Mouse (Mus musculus) 3T3-L1 (cell line): ENCODE measurements around the gene Togaram2.
A peak's percentile ranks its signal among the peaks of the same experiment; 100 is the strongest.

ENCODE experiments used
- DNase-seq: peaks from one replicate; pipeline ENCODE4 v3.0.0-alpha.2; 2015; ENCODE audit warnings: low read depth, low spot score

The Togaram2 gene

DNA sequence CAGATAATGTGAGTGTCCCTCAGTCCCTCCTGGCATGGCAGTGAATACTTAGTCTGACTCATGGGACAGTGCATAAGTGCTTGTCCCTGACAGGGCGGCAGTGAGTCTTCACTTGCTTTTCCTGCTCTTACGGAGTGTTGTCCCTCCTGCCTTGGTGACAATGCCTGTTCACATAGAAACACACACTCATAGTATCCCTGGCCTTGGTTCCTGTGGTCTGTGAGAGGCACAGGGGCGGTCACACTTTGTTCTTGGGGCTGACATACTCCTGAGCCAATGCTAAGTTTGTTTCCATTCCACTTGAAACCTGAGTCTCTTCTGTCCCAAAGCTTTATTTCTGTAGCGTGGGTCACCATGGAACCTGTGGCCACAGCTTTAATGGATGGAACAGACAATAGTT, 9.3 kb downstream of the Togaram2 start:
- DNase-seq, result no peak

DNA sequence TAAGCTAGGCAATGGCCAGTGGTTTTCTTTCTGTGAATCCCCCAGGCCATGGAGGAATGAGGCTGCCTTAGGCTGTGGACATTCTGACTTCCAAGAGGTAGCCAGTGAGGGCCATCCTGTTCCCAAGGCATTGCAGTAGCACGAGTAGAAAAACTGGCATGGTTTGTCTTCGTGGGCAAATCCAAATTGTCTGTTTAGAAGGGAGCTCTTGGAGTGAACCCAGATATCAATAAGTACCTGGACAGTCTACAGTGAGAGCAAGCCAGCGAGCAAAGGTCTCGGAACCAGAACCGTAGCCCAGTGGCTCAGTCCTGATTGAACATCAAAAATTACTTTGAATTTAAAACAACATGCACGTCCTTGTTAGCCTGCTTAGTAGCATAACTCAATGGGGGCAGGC, 10.2 kb downstream of the Togaram2 start:
- DNase-seq, result no peak

DNA sequence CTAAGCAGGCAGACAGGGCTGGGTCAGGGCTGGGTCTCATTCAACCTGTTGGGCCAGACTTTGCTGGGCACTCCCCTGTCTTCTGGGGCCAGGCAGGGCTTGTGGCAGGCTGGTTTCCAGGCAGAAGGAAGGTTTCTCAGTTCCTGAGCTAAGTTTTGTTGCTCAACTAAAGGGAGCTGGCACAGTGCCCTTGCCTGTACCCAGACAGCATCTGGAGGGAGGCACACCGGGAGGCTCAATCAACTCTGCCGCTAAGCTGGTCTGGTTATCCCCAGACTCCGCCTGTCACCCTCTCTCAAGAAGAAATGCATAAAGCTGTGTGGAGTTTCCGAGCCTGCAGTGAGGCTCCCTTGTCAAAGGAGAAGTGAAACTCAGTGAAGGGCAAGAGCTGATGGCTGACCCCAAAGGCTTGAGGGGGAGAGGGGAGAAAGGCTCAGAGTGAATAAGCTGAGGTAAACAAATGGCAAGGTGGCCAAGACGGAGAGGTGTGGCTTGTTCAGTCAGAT, 11.1 kb downstream of the Togaram2 start:
- peak; percentile 25 for DNase-seq

DNA sequence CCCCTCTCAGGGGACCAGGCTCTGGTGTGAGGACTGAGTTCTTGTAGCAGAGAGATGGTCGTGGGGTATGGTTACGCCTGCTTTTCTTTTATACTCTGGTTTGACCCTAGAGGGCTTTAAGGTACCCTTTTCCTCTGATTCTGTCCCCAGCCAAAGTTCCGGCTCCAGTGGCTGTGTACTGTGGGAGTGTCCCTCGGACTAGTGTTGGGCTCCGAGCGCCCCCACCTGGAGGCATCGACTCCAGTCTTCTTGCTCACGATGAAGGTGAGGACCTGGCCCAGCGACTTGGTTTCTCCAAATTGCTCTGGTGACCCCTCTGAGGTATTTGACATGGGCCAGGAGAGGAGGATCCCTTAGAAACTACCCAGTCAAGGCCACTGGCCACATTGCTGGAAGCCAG, 14.4 kb downstream of the Togaram2 start:
- DNase-seq, result no peak

DNA sequence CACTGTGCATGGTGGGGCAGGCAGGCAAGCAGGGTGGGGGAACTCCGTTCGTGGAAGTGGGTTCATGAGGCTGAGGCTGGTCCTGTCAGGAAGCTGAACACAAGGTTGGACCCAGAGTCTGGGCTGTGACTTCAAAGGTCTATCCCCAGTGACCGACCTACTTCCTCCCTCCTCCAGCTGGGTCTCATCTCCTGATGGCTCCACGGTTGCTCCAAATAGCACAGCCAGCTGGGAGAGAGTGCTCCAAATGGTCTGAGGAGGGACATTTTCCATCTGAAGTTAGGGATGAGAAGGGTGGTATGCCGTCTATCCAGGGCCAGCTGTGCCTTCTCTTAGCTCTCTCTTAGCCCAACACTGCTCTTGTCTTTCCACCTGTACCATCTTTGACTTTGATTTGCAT, 16.8 kb downstream of the Togaram2 start:
- DNase-seq, result no peak

DNA sequence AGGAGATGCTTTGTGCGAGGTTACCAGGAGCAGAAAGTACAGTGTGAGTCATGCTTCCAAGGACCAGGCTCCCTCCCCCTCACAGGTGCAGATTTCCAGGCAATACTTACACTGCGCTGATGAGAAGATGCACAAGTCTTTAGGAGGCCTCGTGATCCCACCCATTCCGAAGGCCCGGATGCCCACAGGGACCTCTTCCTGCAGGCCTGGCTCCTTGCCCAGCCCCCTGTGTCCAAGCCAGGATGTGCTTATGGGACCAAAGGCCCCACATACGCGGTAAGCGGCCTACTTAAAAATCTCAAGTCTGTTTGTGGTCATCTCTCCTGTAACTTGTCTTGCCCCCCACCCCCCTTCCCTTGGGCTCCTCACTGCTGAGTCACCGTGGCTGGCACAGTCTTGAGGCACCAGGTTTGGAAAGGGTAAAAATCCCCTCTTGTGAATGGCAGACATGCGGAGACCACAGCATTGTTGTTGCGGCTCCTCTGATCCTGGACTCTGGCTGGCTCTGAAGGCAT, 18.4 kb downstream of the Togaram2 start:
- peak; percentile 81 for DNase-seq

DNA sequence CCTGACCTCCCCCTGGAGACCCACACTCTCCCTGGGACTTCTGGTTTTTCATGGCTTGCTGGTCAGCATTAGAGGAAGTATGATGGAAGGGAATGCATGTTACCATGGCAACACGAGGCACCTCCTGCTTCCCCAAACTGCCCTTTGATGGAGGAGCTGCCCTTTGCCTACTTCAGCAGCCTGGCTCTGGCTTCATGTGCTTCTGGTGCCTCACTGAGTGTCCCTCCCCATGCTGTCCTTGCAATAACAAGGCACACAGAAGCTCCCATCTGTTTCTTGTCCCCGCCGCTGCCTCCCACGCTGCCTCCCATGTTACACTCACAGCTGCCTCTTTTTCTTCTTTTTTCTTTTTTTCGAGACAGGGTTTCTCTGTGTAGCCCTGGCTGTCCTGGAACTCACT, 20.3 kb downstream of the Togaram2 start:
- no peak for DNase-seq

DNA sequence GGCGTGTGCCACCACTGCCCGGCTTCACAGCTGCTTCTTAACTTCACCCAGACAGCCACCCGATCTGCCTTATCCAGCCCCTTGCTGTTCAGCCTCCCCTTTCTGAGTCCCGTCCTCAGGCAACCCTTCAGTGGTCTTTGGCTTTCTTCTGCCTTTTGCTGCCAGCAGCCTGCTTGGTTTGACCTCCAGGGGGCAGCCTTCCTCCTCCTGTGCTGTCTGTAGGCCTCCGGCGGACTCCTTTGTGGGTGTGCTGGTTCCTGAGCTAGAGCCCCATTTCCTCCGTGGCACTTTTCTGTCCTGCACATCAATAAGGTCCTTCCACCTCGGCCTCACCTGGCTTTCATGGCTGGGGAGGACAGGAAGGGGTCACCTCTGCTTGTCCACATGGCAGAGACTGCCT, 20.7 kb downstream of the Togaram2 start:
- DNase-seq, result peak; percentile 21

DNA sequence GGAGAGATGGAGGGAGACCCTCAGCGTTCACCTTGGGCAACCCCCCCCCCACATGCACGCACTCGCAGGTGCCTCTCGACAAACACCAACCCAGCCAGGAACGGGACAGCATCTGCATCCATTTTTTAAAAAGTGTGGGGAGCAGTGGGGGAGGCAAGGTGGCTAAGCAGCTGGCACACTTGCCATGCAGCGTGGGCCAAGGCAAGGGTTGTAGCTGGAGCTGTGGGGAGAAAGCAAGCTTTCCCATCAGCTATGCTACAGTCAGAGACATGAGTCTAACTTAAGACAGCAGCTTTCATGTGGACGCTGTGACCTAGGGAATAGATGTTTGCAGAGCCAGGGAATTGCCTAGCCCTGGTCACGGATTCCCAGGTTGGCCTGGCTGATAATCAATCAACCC, 22.1 kb downstream of the Togaram2 start:
- DNase-seq, result no peak

DNA sequence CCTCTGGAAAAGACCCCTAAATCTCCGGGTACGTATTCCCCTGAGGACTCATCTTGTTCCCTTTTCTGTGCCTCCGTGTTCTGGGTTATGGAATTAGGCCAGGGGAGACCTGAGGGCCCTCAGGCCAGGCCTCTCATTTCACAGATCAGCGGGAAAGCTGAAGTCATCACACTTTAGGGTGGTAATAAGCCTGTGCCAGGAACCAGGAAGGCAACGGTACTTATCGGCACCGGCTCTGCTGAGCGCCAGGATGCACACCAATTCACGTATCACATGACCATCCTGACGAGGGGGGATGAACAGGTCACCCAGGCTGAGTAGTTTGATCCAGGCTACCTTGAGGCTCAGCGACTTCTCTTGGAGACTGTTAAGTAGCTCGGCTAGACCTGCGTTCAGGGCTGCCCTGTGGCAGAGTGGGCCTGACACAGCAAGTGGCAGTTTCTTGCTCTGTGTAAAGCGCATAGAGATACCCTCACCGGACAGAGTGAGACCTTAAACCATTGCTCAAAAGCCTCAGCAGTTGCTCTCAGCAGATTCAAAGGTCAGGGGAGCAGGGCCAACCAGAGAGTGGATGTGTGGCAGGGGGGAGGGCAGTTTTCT, 22.8 kb downstream of the Togaram2 start:
- DNase-seq, result no peak

DNA sequence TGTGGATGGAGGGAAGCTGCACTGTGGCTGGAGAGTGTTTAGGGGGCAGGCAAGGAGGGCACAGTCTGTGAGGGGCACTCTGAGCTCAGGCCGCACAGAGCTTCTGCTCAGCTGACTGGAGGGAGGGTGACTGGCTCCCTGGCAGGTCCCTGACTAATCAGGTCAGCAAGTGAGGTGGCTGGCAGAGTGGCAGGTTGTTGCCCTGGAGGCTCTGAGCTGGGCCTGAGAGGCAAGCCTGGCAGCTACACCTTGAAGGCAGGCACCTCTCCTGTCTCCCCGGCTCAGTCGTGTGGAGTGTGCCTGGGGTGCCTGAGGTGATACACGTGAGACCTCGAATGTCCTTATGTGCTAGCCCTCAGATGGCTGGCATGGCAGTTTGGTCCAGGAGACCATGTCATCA, 23.3 kb downstream of the Togaram2 start:
- no peak for DNase-seq

DNA sequence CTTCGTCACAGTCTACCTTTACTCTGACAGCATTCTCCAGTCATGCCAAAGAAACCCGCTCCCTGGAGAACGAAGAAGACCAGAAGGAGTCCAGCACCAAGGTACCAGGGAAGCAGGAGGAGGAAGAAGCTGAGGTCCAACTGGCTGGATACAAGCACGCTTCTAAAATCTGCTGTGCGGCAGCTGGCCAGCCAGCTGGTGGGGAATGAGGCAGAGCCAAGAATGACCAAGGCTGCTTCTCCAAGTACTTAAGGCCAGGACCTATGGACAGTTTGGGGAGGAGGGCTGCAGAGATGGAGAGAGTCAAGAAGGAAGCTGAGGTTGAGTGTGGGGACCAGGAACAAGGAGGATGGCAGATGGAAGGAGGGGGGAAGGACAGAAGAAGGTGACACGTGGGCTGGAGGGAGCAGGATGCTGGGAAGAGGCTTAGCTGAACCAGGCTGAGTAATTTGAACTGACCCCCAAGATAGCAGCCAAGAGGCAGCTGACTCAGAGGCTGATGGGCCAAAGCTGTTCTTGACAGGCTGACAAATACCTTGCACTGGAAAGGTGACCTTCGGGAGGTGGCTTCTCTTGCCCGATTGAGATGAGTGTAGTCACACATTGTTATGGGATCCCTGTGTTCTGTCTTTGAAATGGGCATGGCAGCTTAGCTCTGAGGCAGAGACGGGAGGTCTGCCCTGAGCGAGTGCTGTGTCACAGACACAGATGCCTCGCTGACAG, 25.0 kb downstream of the Togaram2 start:
- DNase-seq, result peak; percentile 47

DNA sequence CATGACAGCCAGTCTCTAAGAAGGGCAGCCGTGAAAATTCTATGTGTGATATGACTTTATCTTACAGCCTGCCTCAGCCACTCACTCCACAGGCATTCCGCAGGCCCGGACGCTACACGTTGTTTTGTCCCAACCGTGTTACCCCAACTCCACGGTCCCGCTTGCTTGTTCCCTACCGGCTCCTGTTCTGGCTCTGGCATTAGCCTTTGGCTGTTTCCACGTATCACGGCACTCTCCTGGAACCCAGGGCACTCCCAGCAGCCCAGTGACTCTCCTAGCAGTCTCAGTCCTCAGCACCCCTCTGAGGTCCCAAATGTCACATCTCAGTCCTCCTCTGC, 25.5 kb downstream of the Togaram2 start:
- DNase-seq, result no peak

DNA sequence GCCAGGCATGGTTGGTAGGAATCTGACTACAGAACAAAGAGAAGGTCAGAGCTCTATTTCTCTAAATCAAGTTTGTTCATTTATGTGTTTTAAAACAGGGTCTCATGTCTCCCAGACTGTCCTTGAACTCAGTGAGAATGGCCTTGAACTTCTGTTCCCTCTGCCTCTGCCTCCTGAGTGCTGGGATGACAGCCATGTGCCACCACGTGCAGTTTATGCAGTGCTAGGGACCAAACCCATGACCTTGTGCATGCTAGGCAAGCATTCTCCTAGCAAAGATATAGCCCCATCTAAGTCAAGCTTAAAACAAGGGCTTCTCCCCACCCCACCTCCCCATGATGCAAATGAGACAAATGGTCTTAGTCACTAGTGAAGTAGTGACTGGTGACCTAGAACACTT, 32.1 kb downstream of the Togaram2 start:
- no peak for DNase-seq

DNA sequence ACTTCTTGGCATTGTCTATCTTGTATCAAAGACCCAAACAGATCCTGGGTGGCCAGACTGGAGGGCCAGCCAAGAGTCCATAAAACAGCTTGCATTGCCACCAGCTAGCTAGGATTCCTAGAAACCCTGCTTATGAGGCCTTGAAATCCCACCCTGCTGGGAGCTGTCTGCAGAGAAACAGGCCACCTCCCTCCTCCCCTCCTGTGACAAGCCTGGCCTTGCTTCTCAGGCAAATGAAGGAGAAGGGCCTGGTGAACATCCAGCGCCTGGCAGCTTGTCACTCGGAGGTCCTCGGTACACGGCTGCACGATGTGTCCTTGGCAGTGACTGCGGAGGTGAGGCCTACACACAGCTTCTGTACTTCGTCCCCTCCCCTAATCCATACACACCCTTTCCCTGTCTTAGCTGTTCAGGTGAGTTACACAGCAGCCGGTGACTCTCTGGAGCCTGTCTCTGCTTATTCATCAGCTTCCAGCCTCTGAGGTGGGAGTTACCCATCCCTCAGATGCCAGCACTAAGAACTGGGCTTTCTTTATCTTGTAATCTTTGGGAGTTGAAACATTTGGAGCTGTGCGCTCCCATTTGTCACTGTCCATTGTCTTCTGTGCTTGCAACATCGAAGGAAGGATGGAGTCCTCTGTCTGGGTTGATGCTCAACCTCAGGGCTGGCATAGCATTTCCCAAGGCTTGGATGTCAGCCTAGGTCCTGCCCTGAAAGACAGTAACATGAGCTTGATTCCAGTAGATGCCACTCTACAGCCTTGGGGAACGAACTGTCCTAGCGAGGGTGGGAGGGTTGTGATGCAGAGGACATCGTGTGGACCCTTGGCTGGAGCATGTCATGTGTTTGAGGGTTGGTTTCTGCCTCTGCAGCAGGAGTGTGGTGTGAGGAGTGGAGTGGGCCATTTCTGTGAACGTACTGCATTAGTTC, 32.8 kb downstream of the Togaram2 start:
- DNase-seq, result no peak

DNA sequence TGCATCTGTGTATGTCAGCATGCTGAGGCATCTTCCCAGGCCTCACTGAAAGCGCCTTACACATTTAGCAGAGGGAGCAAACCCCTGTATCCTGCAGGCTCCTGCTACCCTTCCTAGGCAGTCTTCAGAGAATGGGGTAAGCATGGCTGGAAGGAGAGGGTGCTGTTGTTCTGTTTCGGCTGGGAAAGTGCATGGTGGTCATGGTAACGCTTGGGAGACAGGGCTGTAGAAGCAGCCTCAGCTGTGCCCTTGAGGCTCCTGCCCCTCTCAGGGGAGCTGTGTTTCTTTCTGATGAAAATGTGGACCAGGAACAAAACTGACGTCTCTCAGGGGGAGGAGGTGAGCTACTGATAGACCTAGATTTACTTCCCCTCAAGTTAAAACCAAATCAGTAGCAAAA, 34.7 kb downstream of the Togaram2 start:
- no peak for DNase-seq

DNA sequence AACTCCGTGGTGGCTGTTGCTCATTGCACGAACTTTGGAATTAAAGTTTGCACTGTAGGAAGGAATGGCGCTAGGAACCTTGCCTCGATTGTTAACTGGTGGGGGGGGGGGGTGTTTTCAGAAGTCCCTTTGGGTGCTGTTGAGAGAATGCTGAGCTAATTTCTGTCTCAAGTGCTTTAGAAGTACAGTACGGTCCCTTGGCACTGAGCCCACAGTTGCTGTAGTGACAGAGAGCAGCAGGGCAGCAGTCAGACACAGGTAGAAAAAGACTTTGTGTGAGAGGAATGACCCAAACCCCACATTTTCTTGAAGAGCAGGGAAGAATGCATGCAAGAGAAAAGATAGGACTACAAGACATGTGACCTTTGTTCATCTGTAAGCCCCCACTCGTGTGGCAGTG, 39.2 kb downstream of the Togaram2 start:
- DNase-seq, result no peak

DNA sequence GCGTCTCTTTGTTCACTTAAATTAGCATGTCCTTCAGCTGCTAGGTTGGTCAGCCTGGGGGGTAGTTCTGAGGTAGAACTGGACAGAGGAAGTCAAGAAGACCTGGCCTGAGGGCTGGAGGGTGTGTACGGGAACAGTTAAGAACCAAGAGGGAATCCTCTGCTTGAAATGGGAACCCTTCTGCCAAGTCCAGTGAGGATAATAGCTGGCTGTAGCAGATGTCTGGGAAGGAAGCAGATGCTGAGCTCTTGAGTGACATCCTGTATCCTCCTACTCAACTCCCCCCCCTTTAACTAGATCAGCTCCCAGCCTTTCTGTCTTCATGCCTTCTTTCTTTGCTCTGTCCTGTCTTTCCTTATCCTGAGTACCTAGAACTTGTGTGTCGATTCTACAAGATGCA, 42.0 kb downstream of the Togaram2 start:
- DNase-seq, result no peak

DNA sequence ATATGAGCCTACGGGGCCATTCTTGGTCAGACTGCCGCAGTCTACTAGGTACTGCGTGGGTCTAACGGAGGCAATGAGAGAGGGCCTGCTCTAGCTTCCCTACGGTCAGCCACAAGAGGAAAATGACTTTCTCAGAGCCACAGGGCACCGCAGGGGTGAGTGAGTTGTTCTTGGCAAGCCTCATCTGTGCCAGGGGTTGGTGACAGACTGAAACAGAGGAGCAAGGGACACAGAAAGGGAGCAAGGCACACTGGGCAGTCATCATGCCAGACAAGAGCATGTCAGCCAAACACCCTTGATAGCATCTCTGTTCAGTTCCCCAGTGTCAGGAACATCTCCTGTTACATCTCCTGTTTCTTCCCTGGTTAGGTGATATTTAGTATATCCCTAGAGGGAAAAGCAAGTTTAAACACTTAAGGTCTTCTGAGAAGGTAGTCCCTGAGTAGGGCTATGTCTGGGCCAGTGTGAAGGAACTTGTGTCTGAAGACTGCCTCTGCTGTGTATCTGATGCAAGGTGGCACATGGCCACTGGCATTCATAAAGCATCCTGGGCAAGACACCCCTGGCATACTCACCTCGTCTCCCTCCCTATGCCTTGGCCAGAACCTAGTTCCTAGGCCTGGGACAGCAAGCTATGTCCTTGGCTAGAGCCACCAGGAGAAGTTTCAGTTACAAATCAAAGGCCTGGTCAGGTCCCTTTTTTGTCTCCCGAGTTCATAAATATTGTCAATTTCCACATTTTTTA, 45.0 kb downstream of the Togaram2 start:
- DNase-seq, result no peak

DNA sequence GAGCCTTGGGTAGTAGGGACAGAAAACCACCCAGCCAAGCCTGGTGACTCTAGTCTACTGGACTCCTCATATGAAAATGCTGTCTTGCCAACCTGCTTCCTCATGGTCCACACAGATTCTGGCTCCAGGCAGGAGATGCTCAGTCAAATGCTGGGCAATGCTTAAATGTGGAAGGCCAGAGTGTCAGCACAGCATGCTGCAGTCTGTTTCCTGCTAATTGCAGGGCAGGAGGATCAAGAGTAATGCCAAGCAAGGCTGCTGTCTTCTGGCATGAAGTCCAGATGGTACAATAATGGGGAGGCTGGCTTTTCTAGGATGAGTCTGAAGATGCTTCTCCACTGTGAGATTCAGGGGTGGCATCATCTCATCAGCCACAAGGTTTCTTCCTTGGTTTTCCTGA, 47.4 kb downstream of the Togaram2 start:
- no peak for DNase-seq

DNA sequence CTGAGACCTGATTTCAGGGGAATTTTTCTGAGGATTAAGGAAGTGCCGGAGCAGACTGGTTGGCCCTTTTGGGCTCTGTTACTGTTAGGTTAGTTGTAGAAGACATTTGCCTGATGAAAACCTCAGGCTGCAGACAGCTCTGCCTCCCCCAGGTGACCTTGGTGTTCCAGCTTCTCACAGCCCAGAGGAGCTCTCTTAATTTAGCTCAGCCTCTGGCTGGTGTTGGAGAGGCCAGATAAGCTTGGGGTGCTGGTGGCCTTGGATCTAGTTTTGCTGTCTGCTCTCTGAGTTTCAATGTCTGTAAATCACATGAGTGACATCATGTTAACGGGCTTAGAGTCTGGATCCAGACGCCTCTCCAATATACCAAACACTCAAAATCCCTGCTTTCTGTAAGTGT, 48.0 kb downstream of the Togaram2 start:
- no peak for DNase-seq

DNA sequence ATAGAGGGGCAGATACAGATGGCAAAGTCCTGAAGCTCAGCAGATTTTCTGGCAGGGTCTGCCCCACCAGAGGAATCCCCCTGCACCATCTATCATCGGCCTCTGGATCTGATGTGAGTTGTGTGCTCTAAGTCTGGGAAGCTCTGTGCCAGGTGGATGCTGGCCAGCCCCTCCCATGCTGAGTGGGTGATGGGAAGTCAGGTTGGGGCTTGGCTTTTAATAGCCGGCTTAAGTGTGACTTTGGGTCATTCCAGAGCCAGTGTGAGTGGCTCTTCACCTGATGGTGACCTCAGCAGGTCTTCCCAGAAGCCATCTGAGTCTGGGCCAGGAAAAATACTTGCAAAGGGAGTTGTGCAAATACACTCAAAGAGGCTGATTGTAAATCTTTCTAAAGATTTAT, 57.6 kb downstream of the Togaram2 start:
- no peak for DNase-seq
